Comparison of ENCODE assay signal across 8 mouse cellular contexts in the genomic region with DNA sequence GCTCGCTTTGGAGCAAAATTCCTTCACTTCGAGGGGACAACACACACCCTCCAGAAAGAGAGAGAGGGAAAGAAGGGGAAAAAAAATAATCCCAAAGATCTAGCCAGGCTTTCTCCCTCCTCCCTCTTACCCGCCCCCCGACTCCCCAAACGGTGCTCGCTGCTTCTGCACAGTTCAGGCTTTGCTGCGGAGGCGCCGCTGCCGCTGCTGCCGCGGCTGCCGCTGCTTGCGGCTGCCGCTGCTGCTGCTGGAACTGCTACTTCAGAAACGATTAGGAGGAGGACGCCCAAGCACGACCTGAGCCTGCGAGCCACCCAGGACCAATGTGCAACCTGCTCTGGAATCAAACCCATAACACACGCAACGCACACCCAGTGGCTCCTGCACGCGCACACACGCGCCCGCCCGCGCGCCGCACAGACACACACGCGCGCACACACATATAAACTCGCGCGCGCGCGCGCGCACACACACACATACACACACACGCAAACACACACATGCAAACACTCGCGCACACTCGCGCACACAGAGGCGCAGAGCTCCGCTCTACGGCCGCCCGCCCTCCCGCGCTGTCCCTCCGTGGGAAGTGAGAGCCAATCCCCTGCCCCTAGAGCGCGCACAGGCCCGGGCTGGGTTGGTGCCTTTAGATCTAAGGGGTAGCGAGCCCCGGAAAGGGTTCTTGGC. TPM values are rescaled to one million over a fixed set of nuclear protein-coding genes. Genes with fewer than 3 reads are reported as not detected.
DNase-seq lines count a peak whose midpoint lies in the region; ATAC-seq and TF ChIP-seq lines count a peak whose summit lies in the region.

TSS of gene Tenm2 (minus strand) at position 51 of the 687 bp plus-strand sequence.

- under 1% methylated on average over 55 of the region's 59 CpGs for WGBS in heart, postnatal 0 days
- WGBS in midbrain, embryonic 12.5 days, result 0% methylated on average over 58 of the region's 59 CpGs
- under 1% methylated on average over 56 of the region's 59 CpGs for WGBS in stomach, postnatal 0 days

- no peak within 1 kb of the TSS for H3K27ac ChIP-seq in heart, postnatal 0 days (ENCODE audit: low read depth)
- H3K27ac ChIP-seq in left cerebral cortex, adult 2 months, result peak within 1 kb of the TSS; percentile 93
- H3K27ac ChIP-seq in midbrain, embryonic 12.5 days (replicated peaks), result peak within 1 kb of the TSS; percentile 93
- 0 out of 2 replicates have a peak within 1 kb of the TSS, but pooled peaks have one; percentile 49 for H3K27ac ChIP-seq in stomach, postnatal 0 days (replicated peaks)

- no peaks in the 10 kb centered on the region for H3K4me1 ChIP-seq in heart, postnatal 0 days (ENCODE audit: control insufficient read depth, insufficient read depth)
- H3K4me1 ChIP-seq in midbrain, embryonic 12.5 days, result peaks cover 8% of the 10 kb centered on the region
- no peaks in the 10 kb centered on the region for H3K4me1 ChIP-seq in stomach, postnatal 0 days (replicated peaks; ENCODE audit: control insufficient read depth, insufficient read depth)

- no peak for TF ChIP-seq CTCF in heart, postnatal 0 days (IDR thresholded peaks at IDR 0.05; ENCODE audit: low read depth)
- TF ChIP-seq CTCF in left cerebral cortex, adult 2 months (IDR thresholded peaks at IDR 0.05), result no peak
- TF ChIP-seq CTCF in stomach, postnatal 0 days (IDR thresholded peaks at IDR 0.05; ENCODE audit: low read depth), result no peak

- TF ChIP-seq EP300 in heart, postnatal 0 days (IDR thresholded peaks at IDR 0.05; ENCODE audit: low read depth), result no peak
- TF ChIP-seq EP300 in stomach, postnatal 0 days (optimal IDR thresholded peaks at IDR 0.05), result no peak

- peak; percentile 85 for ATAC-seq in heart, postnatal 0 days (ENCODE audit: insufficient read depth, low read depth)
- ATAC-seq in midbrain, embryonic 12.5 days (ENCODE audit: low FRiP score, low read depth), result peak; percentile 97
- peak; percentile 85 for ATAC-seq in stomach, postnatal 0 days (ENCODE audit: low FRiP score, low TSS enrichment)

- intact Hi-C loops in left cerebral cortex, adult 2 months (cut with DNase I), result loop anchor here (1.0 to 5.0 kb wide), 4 partner anchors 196 to 559 kb away; no protein-coding TSS in a partner anchor

- H3K9ac ChIP-seq in heart, postnatal 0 days (replicated peaks; ENCODE audit: low read depth, low read length), result peak within 1 kb of the TSS; percentile 48
- peak within 1 kb of the TSS; percentile 83 for H3K9ac ChIP-seq in midbrain, embryonic 12.5 days (replicated peaks)
- peak within 1 kb of the TSS; percentile 53 for H3K9ac ChIP-seq in stomach, postnatal 0 days (ENCODE audit: low read length)

- peaks cover 40% of the 10 kb centered on the region for H3K27me3 ChIP-seq in heart, postnatal 0 days (ENCODE audit: control insufficient read depth, insufficient read depth, low read length)
- H3K27me3 ChIP-seq in midbrain, embryonic 12.5 days, result peaks cover 4% of the 10 kb centered on the region
- no peaks in the 10 kb centered on the region for H3K27me3 ChIP-seq in stomach, postnatal 0 days (ENCODE audit: control insufficient read depth, insufficient read depth, low read length)

- H3K9me3 ChIP-seq in heart, postnatal 0 days (replicated peaks; ENCODE audit: control insufficient read depth, low read length), result no peaks in the 10 kb centered on the region
- no peaks in the 10 kb centered on the region for H3K9me3 ChIP-seq in midbrain, embryonic 12.5 days
- no peaks in the 10 kb centered on the region for H3K9me3 ChIP-seq in stomach, postnatal 0 days (ENCODE audit: control insufficient read depth, low read length)

- peak within 1 kb of the TSS; percentile 89 for H3K4me2 ChIP-seq in heart, postnatal 0 days (ENCODE audit: low read depth, low read length)
- H3K4me2 ChIP-seq in midbrain, embryonic 12.5 days (replicated peaks), result peak within 1 kb of the TSS; percentile 77
- peak within 1 kb of the TSS; percentile 93 for H3K4me2 ChIP-seq in stomach, postnatal 0 days (replicated peaks; ENCODE audit: low read depth)

- H3K4me3 ChIP-seq in heart, postnatal 0 days (ENCODE audit: low read depth, low read length), result peak within 1 kb of the TSS; percentile 59
- peak within 1 kb of the TSS; percentile 53 for H3K4me3 ChIP-seq in left cerebral cortex, adult 2 months
- H3K4me3 ChIP-seq in midbrain, embryonic 12.5 days, result peak within 1 kb of the TSS; percentile 74
- peak within 1 kb of the TSS; percentile 67 for H3K4me3 ChIP-seq in stomach, postnatal 0 days (ENCODE audit: low read depth, low read length)

- H3K36me3 ChIP-seq in heart, postnatal 0 days (replicated peaks; ENCODE audit: control insufficient read depth, insufficient read depth, low read length), result no peaks in the 10 kb centered on the region
- H3K36me3 ChIP-seq in midbrain, embryonic 12.5 days, result no peaks in the 10 kb centered on the region
- H3K36me3 ChIP-seq in stomach, postnatal 0 days (ENCODE audit: control insufficient read depth, insufficient read depth, low read length), result no peaks in the 10 kb centered on the region

- DNase-seq in 3134 (ENCODE audit: extremely low read depth, insufficient read length, low spot score), result peak; percentile 11
- DNase-seq in adrenal gland, adult 2 months, result peak; percentile 11
- peak; percentile 78 for DNase-seq in embryo, embryonic 9.5 days (ENCODE audit: extremely low spot score)
- no peak for DNase-seq in heart, postnatal 0 days (ENCODE audit: low spot score)
- peak; percentile 68 to 74 for DNase-seq in left cerebral cortex, adult 2 months (ENCODE audit: extremely low spot score in 1 of 2, low spot score in 2 of 2)
- DNase-seq in stomach, postnatal 0 days (ENCODE audit: low spot score), result peak; percentile 49
- DNase-seq in urinary bladder, postnatal 4 days (ENCODE audit: low spot score in 2 of 2), result no peak

RNA-seq across cellular contexts. Expression of gene Tenm2, which starts in this region (rescaled TPM):
- total RNA-seq in adrenal gland, adult 2 months (2021), result under 1 TPM; 0.23 to 0.86 TPM
- 0.08 and 0.13 TPM in 2 replicates for polyA plus RNA-seq in adrenal gland, adult 2 months (2012; rRNA removed)
- 0.70 and 0.95 TPM in 2 replicates for total RNA-seq in heart, postnatal 0 days (2014; rRNA removed; ENCODE audit: low replicate concordance)
- polyA plus RNA-seq in heart, postnatal 0 days (2015; fragmentation: Nextera tagmentation; extraction: Ambion mirVana), result 0.10 and 0.14 TPM in 2 replicates
- total RNA-seq in left cerebral cortex, adult 2 months (2021), result 10 to 100 TPM; 98.0 to 98.5 TPM
- polyA plus RNA-seq in midbrain, embryonic 12.5 days (2016; fragmentation: Nextera tagmentation; extraction: Ambion mirVana), result 18.3 and 20.4 TPM in 2 replicates
- 3.2 and 3.6 TPM in 2 replicates for polyA plus RNA-seq in stomach, postnatal 0 days (2015; fragmentation: Nextera tagmentation; extraction: Ambion mirVana)

Comparison
In these comparisons a context has a peak if more than half of its experiments do, and no peak if none do; other contexts are left out.
1. RNA of gene Tenm2 (total RNA-seq): 98.0 to 98.5 TPM in left cerebral cortex, adult 2 months; 0.70 to 0.95 TPM in heart, postnatal 0 days and 0.23 to 0.86 TPM in adrenal gland, adult 2 months; every median in the first group is over 10 times any median in the second.
2. Peak in DNase-seq in adrenal gland, adult 2 months; RNA of the gene not detected or under 1 TPM.
3. Peak in ATAC-seq, H3K4me3 ChIP-seq, H3K9ac ChIP-seq and H3K4me2 ChIP-seq in heart, postnatal 0 days; RNA of the gene not detected or under 1 TPM.
4. DNase-seq: peak in 3134 (single experiment), embryo, embryonic 9.5 days (single experiment), left cerebral cortex, adult 2 months (2 of 2) and stomach, postnatal 0 days (single experiment); none in heart, postnatal 0 days (single experiment) and urinary bladder, postnatal 4 days (0 of 2).
5. Peak in every context shown above with its lines, with median percentiles within 50 percentile points of each other: ATAC-seq, H3K4me2 ChIP-seq, H3K4me3 ChIP-seq and H3K9ac ChIP-seq.